10 mouse cellular contexts compared by ENCODE assay signal in the genomic region with DNA sequence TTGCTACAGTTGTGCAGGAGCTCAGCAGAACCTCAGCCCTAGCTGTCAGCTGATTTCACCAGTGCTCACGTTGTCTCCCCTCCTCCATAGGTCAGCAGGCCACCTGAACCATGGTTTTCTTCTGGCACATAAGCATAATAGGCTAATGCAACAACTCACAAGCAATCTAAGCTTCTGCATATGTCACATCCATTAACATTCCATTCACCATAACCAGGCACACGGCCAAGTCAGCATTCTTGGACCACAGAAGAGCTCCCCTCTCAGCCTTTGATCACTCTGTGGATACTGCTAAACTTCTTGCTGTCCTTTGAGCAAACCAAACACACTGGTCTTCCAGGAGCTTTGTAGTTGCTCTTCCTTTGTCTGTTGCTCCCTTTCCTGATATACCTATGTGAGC.
A peak's percentile ranks its signal among the peaks of the same experiment; 100 is the strongest.
DNase-seq lines count a peak whose midpoint lies in the region.
"Had no signal": no experiment of that assay in that cellular context is flagged by ENCODE, and none has a peak within 500 bp of the region (broad histone marks: within the 10 kb centered on the region; RNA-seq: fewer than 3 reads in every experiment).

No protein-coding gene starts in this region.

- intact Hi-C loops in left cerebral cortex, postnatal 4 days (cut with DNase I) = no loop called here
- intact Hi-C loops in heart, postnatal 36 days (cut with DNase I) = no loop called here

- DNase-seq in gastrocnemius, adult 18-20 months (ENCODE audit: low spot score) = peak; percentile 1
- no peak for DNase-seq in gastrocnemius, adult 8-10 months (ENCODE audit: low spot score in 2 of 2)
- peak; percentile 13 for DNase-seq in left cerebral cortex, postnatal 4 days
- DNase-seq in left cerebral cortex, adult 9 months (ENCODE audit: low spot score in 2 of 2) = no peak
- DNase-seq in NIH3T3 (ENCODE audit: low read depth) = peak; percentile 1
- DNase-seq in heart, postnatal 36 days = peak; percentile 3 to 6
- no peak for DNase-seq in urinary bladder, postnatal 25 days (ENCODE audit: low spot score)
- DNase-seq in ovary, postnatal 14 days (ENCODE audit: low spot score) = no peak
- DNase-seq: cerebellum, adult 18-20 months; embryo, embryonic 11 days had no signal

Comparison
In these comparisons a context has a peak if more than half of its experiments do, and no peak if none do; other contexts are left out.
1. DNase-seq: peak in gastrocnemius, adult 18-20 months (single experiment), left cerebral cortex, postnatal 4 days (single experiment), NIH3T3 (single experiment) and heart, postnatal 36 days (2 of 2); none in gastrocnemius, adult 8-10 months (0 of 2), left cerebral cortex, adult 9 months (0 of 2), urinary bladder, postnatal 25 days (single experiment) and ovary, postnatal 14 days (single experiment).